Mouse (Mus musculus): ENCODE results near the gene Gys1. TPM values are rescaled to one million over a fixed set of nuclear protein-coding genes. Genes with fewer than 3 reads are reported as not detected.
A peak's percentile ranks its signal among the peaks of the same experiment; 100 is the strongest.
"Not testable (repeated sequence)": the region's sequence is repeated elsewhere in the genome, so short reads cannot be mapped to it uniquely, and the experiment has no call there.

The Gys1 gene
- polyA plus RNA-seq, 1 experiment from 2014 or later: 44.9 TPM

- H3K4me1 ChIP-seq: no peaks in the 10 kb centered on the region
Observed at GRCm38 (mm10) chr7:45482166-45482565, 47.5 kb downstream of the Gys1 start.

DNA sequence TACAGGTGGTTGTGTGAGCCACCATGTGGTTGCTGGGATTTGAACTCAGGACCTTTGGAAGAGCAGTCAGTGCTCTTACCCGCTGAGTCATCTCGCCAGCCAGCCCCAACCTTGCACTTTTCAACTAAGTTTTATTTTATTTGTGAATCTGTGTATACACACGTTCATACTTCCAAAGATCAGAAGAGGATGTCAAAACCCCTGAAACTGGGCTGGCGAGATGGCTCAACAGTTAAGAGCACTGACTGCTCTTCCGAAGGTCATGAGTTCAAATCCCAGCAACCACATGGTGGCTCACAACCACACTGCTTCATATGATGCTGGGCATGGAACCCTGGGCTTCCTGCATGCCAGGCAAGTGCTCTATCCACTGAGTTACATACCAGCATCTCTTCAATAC, 50.3 kb downstream of the Gys1 start:
- not testable (repeated sequence) for H3K9me3 ChIP-seq (replicated peaks); H3K27me3 ChIP-seq (ENCODE audit: low read depth, poor library complexity, severe bottlenecking); H3K4me3 ChIP-seq; H3K36me3 ChIP-seq; H3K27ac ChIP-seq; DNase-seq (ENCODE audit: low spot score)
- 95% methylated on average over 5 of the region's 5 CpGs for WGBS
- H3K4me1 ChIP-seq: peaks cover 19% of the 10 kb centered on the region

More at GRCm38 (mm10) chr7:45482166-45482565, 47.5 kb downstream of the Gys1 start:
- no peak overlapping the region for H3K27ac ChIP-seq
- H3K9me3 ChIP-seq (replicated peaks): no peaks in the 10 kb centered on the region
- H3K27me3 ChIP-seq (ENCODE audit: low read depth, poor library complexity, severe bottlenecking): no peaks in the 10 kb centered on the region
- 84% methylated on average over 1 of the region's 1 CpGs for WGBS
- H3K36me3 ChIP-seq: peaks cover 11% of the 10 kb centered on the region
- no peak for DNase-seq (ENCODE audit: low spot score)
- no peak overlapping the region for H3K4me3 ChIP-seq

DNA sequence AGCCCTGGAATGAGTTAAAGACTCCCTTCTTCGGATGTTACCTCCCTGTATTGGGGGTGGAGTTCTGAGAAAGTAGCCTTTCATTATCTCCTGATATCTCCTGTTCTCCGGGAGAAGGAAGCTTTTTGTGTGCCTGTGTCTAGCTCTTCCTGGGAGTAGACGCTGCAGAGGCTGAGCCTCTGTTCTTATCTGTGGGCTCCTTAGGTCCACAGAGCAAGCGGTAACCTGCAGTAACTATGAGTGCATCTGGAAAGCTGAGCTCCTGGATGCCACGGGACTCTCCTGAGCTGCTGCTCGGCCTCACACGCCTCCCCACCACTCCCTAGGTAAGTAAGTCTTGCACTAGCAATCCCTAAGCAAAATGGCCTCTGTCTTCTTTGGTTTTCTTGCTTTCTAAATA, 51.5 kb downstream of the Gys1 start:
- Histone ChIP-seq H3K9me3 (replicated peaks) (no peaks in the 10 kb centered on the region), H3K27me3 (ENCODE audit: low read depth, poor library complexity, severe bottlenecking) (no peaks in the 10 kb centered on the region), H3K4me1 (peaks cover 31% of the 10 kb centered on the region), H3K27ac (no peak overlapping the region), H3K4me3 (no peak overlapping the region), H3K36me3 (0 out of 2 replicates have a peak, but pooled peaks cover 5% of the 10 kb centered on the region)
- WGBS: 81% methylated on average over 7 of the region's 7 CpGs
- no peak for DNase-seq (ENCODE audit: low spot score)

DNA sequence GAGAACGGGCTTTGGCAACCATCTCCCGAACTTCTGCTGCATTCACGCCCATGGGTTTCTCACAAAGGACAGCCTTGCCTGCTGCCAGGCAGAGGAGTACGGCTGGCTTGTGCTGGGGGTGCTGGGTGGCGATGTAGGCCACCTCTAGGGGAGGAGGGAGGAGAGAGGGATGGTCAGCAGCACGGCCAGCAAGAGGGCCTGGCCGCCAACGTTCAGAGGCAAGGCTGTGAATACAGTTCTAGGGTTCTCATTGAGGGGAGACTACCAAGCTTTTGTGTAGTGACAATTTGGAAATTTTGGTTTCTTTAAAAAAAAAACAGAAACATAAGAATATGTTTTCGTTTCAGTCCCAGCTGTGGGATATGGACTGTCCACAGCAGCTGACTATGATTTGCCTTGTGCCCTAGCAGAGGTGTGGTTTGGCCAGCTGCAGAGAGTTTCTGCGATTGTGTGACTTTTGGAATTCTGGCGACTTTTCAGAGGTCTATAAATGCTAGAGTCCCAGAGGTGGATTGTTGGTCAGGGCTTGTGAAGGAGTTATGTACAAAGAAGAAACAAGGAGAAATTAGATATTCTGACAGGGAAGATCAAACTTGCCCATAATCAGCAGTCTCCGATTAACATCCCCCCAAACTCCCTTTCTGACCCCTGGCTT, 52.2 kb downstream of the Gys1 start, which contains the start of gene Gm45808:
TSS of gene Gm45808 (minus strand) at position 51 of the 655 bp plus-strand sequence.
- 85% methylated on average over 12 of the region's 12 CpGs for WGBS
- Histone ChIP-seq H3K4me3 (no peak within 1 kb of the TSS), H3K36me3 (peaks cover 6% of the 10 kb centered on the region; the same call in 1 of the 2 replicates), H3K9me3 (replicated peaks) (no peaks in the 10 kb centered on the region), H3K4me1 (peaks cover 33% of the 10 kb centered on the region), H3K27me3 (ENCODE audit: low read depth, poor library complexity, severe bottlenecking) (no peaks in the 10 kb centered on the region), H3K27ac (peak within 1 kb of the TSS; percentile 88)
- DNase-seq (ENCODE audit: low spot score): no peak

- H3K36me3 ChIP-seq: peaks cover 15% of the 10 kb centered on the region
- H3K4me3 ChIP-seq: peak overlapping the region; percentile 63
- H3K27me3 ChIP-seq (ENCODE audit: low read depth, poor library complexity, severe bottlenecking): no peaks in the 10 kb centered on the region
- peak; percentile 52 for DNase-seq (ENCODE audit: low spot score)
- H3K9me3 ChIP-seq (replicated peaks): no peaks in the 10 kb centered on the region
- WGBS: 38% methylated on average over 11 of the region's 11 CpGs
- H3K4me1 ChIP-seq: peaks cover 33% of the 10 kb centered on the region
- H3K27ac ChIP-seq: peak overlapping the region; percentile 88
Observed at GRCm38 (mm10) chr7:45487861-45488292, 53.2 kb downstream of the Gys1 start.

DNA sequence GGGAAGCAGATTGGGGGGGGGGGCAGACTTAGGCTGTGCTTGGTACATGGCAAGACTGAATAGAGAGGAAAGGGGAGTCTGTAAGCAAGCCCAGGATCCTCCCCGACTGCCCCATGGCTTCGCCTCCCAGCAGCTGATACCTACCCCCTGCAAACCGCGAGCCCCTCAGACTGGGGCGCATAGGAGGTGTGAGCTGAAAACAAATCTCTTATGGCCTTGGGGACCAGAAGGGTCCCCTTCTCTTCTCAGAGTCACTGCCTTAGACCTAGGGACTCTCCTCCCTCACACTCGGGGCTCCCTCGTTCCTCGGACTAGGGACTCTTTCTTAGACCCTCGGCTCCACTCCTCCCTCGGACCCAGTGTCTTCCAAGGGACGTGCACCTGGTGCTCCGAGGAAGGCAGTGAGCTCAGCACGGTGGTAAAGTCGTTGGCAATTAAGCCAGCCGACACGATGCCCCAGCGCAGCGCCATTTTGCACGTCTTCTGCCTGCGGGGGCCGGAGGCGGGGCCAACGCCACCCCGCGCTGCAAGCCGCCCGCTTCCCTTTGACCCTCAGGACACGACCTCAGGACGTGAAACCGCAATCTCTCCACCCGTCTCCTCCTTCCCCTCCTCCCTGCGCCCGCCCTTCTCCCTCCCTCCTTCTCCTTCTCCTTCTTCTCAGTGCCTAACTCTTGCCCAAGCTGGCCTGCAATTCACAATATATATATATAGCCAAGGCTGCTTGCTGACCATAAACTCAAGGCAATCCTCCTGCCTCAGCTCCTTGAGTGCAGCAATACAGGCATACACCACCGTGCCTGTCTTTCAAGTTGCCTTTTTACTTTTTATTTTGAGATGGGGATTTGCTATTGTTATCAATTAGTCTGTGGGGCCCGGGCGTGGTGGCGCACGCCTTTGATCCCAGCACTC, 53.9 kb downstream of the Gys1 start, which contains the start of gene Dhdh:
TSS of gene Dhdh (minus strand) at position 513 of the 912 bp plus-strand sequence.
- H3K27me3 ChIP-seq (ENCODE audit: low read depth, poor library complexity, severe bottlenecking): no peaks in the 10 kb centered on the region
- WGBS: 9% methylated on average over 38 of the region's 38 CpGs
- peaks cover 33% of the 10 kb centered on the region for H3K4me1 ChIP-seq
- H3K27ac ChIP-seq: peak within 1 kb of the TSS; percentile 88
- DNase-seq (ENCODE audit: low spot score): peak; percentile 76
- H3K9me3 ChIP-seq (replicated peaks): no peaks in the 10 kb centered on the region
- peak within 1 kb of the TSS; percentile 63 for H3K4me3 ChIP-seq
- H3K36me3 ChIP-seq: peaks cover 22% of the 10 kb centered on the region

- Histone ChIP-seq H3K9me3 (replicated peaks) (no peaks in the 10 kb centered on the region), H3K36me3 (peaks cover 32% of the 10 kb centered on the region), H3K4me3 (no peak overlapping the region), H3K27ac (no peak overlapping the region), H3K27me3 (ENCODE audit: low read depth, poor library complexity, severe bottlenecking) (no peaks in the 10 kb centered on the region), H3K4me1 (peaks cover 33% of the 10 kb centered on the region)
- no peak for DNase-seq (ENCODE audit: low spot score)
- 70% methylated on average over 7 of the region's 7 CpGs for WGBS
Observed at GRCm38 (mm10) chr7:45489578-45489977, 54.9 kb downstream of the Gys1 start.

DNA sequence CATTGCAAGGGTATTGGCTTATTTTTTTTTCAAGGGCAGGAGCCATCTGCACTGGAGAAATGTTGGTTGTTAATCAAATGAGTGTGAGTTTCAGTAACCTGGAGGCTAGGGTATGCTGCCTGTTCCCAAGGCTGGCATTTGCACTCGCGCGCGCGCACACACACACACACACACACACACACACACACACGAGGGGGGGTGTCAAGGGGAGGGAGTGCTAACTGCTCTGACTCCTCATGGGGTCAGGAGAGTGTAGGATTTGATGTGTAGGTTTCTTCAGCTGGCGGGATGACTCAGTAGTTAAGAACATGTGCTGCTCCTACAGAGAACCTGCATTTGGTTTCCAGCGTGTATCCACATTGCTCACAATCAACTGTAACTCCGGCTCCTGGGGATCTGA, 56.2 kb downstream of the Gys1 start:
- no peaks in the 10 kb centered on the region for H3K27me3 ChIP-seq (ENCODE audit: low read depth, poor library complexity, severe bottlenecking)
- 25% methylated on average over 9 of the region's 9 CpGs for WGBS
- H3K27ac ChIP-seq: 0 out of 2 replicates have a peak overlapping the region, but pooled peaks have one; percentile 31
- no peaks in the 10 kb centered on the region for H3K9me3 ChIP-seq (replicated peaks)
- peaks cover 33% of the 10 kb centered on the region for H3K4me1 ChIP-seq
- peaks cover 42% of the 10 kb centered on the region for H3K36me3 ChIP-seq
- peak; percentile 68 for DNase-seq (ENCODE audit: low spot score)
- H3K4me3 ChIP-seq: no peak overlapping the region

GRCm38 (mm10) chr7:45491264-45491663, 56.6 kb downstream of the Gys1 start:
- Histone ChIP-seq H3K4me3 (no peak overlapping the region), H3K27me3 (ENCODE audit: low read depth, poor library complexity, severe bottlenecking) (no peaks in the 10 kb centered on the region), H3K27ac (0 out of 2 replicates have a peak overlapping the region, but pooled peaks have one; percentile 31)

DNA sequence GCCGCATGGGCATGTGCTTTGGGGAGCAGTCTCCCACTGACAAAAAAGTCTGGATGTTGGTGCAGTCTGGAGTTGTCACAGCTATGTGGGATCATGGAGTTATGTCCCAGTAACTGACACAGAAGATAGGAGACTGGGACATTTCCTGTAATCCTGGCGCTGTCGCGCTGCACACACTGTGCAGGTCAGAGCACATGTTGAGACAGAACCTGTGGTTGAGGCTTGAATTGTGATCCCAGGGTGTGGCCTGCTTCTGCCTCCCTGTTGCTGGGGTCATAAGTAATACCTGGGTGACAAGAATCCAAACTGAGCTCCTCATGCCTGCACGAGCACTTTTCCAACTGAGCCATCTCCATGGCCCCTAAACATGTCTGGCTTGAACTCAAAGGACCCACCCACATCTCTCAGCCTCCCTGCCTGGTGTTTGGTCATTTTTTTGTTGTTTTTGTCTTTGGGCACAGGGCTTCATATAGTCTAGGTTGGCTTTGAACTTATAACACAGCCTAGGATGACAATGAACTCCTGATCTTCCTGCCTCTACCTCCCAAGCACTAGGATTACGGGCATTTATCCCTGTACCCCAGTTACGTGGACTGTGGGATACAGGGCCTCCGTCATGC, 57.7 kb downstream of the Gys1 start:
- no peak for DNase-seq (ENCODE audit: low spot score)

More at GRCm38 (mm10) chr7:45491264-45491663, 56.6 kb downstream of the Gys1 start:
- 24% methylated on average over 3 of the region's 3 CpGs for WGBS
- DNase-seq (ENCODE audit: low spot score): no peak
- no peaks in the 10 kb centered on the region for H3K9me3 ChIP-seq (replicated peaks)
- H3K36me3 ChIP-seq: peaks cover 47% of the 10 kb centered on the region
- peaks cover 33% of the 10 kb centered on the region for H3K4me1 ChIP-seq

DNA sequence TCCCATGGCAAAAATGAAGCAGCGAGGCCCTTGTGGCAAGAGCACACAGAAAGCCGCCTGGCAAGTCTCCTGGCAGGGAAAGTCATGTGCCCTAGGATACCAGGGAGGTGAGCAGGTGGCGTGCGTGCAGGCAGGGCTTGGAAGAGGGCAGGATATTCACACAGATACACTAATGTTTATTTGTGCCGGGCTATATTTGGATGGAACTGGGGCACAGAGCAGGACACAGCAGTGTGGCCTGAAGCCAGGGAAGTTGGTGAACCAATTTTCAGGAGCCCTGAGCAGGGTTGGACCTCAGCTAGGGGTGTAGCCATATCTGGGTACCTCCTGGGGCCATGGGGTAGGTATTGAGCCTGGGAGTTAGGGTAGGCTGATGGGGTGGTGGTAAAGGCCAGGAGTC, 58.3 kb downstream of the Gys1 start:
- 97% methylated on average over 5 of the region's 5 CpGs for WGBS

More for the DNA sequence above, 57.7 kb downstream of the Gys1 start:
- H3K36me3 ChIP-seq: peaks cover 55% of the 10 kb centered on the region
- H3K27ac ChIP-seq: no peak overlapping the region
- no peaks in the 10 kb centered on the region for H3K27me3 ChIP-seq (ENCODE audit: low read depth, poor library complexity, severe bottlenecking)
- H3K9me3 ChIP-seq (replicated peaks): no peaks in the 10 kb centered on the region
- peaks cover 33% of the 10 kb centered on the region for H3K4me1 ChIP-seq
- H3K4me3 ChIP-seq: no peak overlapping the region
- 96% methylated on average over 8 of the region's 8 CpGs for WGBS

DNA sequence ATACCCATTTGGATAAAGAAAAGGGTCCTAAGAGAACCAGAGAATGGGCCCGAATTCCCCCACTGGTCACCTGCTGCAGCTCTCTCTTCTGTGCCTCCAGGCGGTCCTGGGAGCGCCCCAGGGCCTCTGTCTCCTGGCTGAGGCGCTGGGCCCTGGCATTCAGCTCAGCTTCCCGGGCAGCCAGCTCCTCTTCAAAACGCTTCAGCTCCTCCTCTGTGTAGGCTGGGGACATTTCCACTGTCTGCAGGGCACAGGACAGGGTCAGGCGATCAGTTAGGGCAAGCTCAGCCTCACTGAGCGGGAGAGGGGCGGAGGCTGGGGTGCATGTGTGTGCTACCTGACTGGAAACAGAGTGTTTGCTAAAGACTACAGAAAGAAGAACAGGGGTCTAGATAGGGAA, 59.9 kb downstream of the Gys1 start:
- DNase-seq (ENCODE audit: low spot score): no peak
- H3K27ac ChIP-seq: no peak overlapping the region
- H3K36me3 ChIP-seq: peaks cover 77% of the 10 kb centered on the region
- no peak overlapping the region for H3K4me3 ChIP-seq
- no peaks in the 10 kb centered on the region for H3K9me3 ChIP-seq (replicated peaks)
- WGBS: 85% methylated on average over 9 of the region's 9 CpGs
- H3K4me1 ChIP-seq: peaks cover 16% of the 10 kb centered on the region
- no peaks in the 10 kb centered on the region for H3K27me3 ChIP-seq (ENCODE audit: low read depth, poor library complexity, severe bottlenecking)

More for the DNA sequence above, 58.3 kb downstream of the Gys1 start:
- DNase-seq (ENCODE audit: low spot score): no peak
- Histone ChIP-seq H3K27ac (no peak overlapping the region), H3K27me3 (ENCODE audit: low read depth, poor library complexity, severe bottlenecking) (no peaks in the 10 kb centered on the region), H3K9me3 (replicated peaks) (no peaks in the 10 kb centered on the region), H3K36me3 (peaks cover 61% of the 10 kb centered on the region), H3K4me1 (peaks cover 30% of the 10 kb centered on the region), H3K4me3 (no peak overlapping the region)
